Mouse (Mus musculus): Measurements from ENCODE around the gene Fer. TPM values are rescaled to one million over a fixed set of nuclear protein-coding genes. Genes with fewer than 3 reads are reported as not detected.

Fer gene
- polyA plus RNA-seq, 1 experiment = 0.56 TPM

- WGBS = 88% methylated on average over 3 of the region's 3 CpGs
- H3K4me3 ChIP-seq (ENCODE audit: extremely low read depth, insufficient read depth, insufficient read length) = no peak overlapping the region
- no peak for DNase-seq (ENCODE audit: low read depth in 1 of 2, low spot score in 2 of 2)
- no peak overlapping the region for H3K27ac ChIP-seq (ENCODE audit: insufficient read depth, low read length)
- TF ChIP-seq POLR2A (IDR thresholded peaks at IDR 0.05; ENCODE audit: low read depth, low read length) (no peak), CTCF (IDR thresholded peaks at IDR 0.05; ENCODE audit: extremely low read depth, insufficient read depth, insufficient read length, insufficient replicate concordance) (no peak)
- no peaks in the 10 kb centered on the region for H3K27me3 ChIP-seq (ENCODE audit: control insufficient read depth, insufficient read depth, low read length)
- H3K36me3 ChIP-seq (ENCODE audit: control insufficient read depth, insufficient read depth, low read length) = no peaks in the 10 kb centered on the region
- H3K4me1 ChIP-seq (ENCODE audit: control insufficient read depth, insufficient read depth, insufficient read length) = no peaks in the 10 kb centered on the region
Measured at GRCm38 (mm10) chr17:64123732-64124131, 260.9 kb downstream of the Fer start.

- 93% methylated on average over 5 of the region's 5 CpGs for WGBS
- Histone ChIP-seq H3K4me1 (ENCODE audit: control insufficient read depth, insufficient read depth, insufficient read length) (no peaks in the 10 kb centered on the region), H3K36me3 (ENCODE audit: control insufficient read depth, insufficient read depth, low read length) (no peaks in the 10 kb centered on the region), H3K27ac (ENCODE audit: insufficient read depth, low read length) (no peak overlapping the region), H3K27me3 (ENCODE audit: control insufficient read depth, insufficient read depth, low read length) (no peaks in the 10 kb centered on the region), H3K4me3 (ENCODE audit: extremely low read depth, insufficient read depth, insufficient read length) (no peak overlapping the region)
- DNase-seq (ENCODE audit: low read depth in 1 of 2, low spot score in 2 of 2) = no peak
- TF ChIP-seq CTCF (IDR thresholded peaks at IDR 0.05; ENCODE audit: extremely low read depth, insufficient read depth, insufficient read length, insufficient replicate concordance) (no peak), POLR2A (IDR thresholded peaks at IDR 0.05; ENCODE audit: low read depth, low read length) (no peak)
Measured at GRCm38 (mm10) chr17:64126904-64127303, 264.0 kb downstream of the Fer start.

- no peak overlapping the region for H3K27ac ChIP-seq (ENCODE audit: insufficient read depth, low read length)
- no peak for DNase-seq (ENCODE audit: low read depth in 1 of 2, low spot score in 2 of 2)
- 76% methylated on average over 2 of the region's 2 CpGs for WGBS
Measured at GRCm38 (mm10) chr17:64129750-64130149, 266.9 kb downstream of the Fer start.

GRCm38 (mm10) chr17:64130356-64130755, 267.5 kb downstream of the Fer start:
- TF ChIP-seq CTCF (IDR thresholded peaks at IDR 0.05; ENCODE audit: extremely low read depth, insufficient read depth, insufficient read length, insufficient replicate concordance) (no peak), POLR2A (IDR thresholded peaks at IDR 0.05; ENCODE audit: low read depth, low read length) (no peak)

More at GRCm38 (mm10) chr17:64129750-64130149, 266.9 kb downstream of the Fer start:
- TF ChIP-seq CTCF (IDR thresholded peaks at IDR 0.05; ENCODE audit: extremely low read depth, insufficient read depth, insufficient read length, insufficient replicate concordance) (no peak), POLR2A (IDR thresholded peaks at IDR 0.05; ENCODE audit: low read depth, low read length) (no peak)
- Histone ChIP-seq H3K36me3 (ENCODE audit: control insufficient read depth, insufficient read depth, low read length) (no peaks in the 10 kb centered on the region), H3K4me3 (ENCODE audit: extremely low read depth, insufficient read depth, insufficient read length) (no peak overlapping the region), H3K27me3 (ENCODE audit: control insufficient read depth, insufficient read depth, low read length) (no peaks in the 10 kb centered on the region), H3K4me1 (ENCODE audit: control insufficient read depth, insufficient read depth, insufficient read length) (no peaks in the 10 kb centered on the region)

GRCm38 (mm10) chr17:64132183-64132582, 269.3 kb downstream of the Fer start:
- WGBS = 89% methylated on average over 6 of the region's 6 CpGs
- no peak for TF ChIP-seq POLR2A (IDR thresholded peaks at IDR 0.05; ENCODE audit: low read depth, low read length)
- TF ChIP-seq CTCF (IDR thresholded peaks at IDR 0.05; ENCODE audit: extremely low read depth, insufficient read depth, insufficient read length, insufficient replicate concordance) = no peak

More at GRCm38 (mm10) chr17:64130356-64130755, 267.5 kb downstream of the Fer start:
- no peak overlapping the region for H3K4me3 ChIP-seq (ENCODE audit: extremely low read depth, insufficient read depth, insufficient read length)
- no peaks in the 10 kb centered on the region for H3K27me3 ChIP-seq (ENCODE audit: control insufficient read depth, insufficient read depth, low read length)
- H3K4me1 ChIP-seq (ENCODE audit: control insufficient read depth, insufficient read depth, insufficient read length) = no peaks in the 10 kb centered on the region
- no peaks in the 10 kb centered on the region for H3K36me3 ChIP-seq (ENCODE audit: control insufficient read depth, insufficient read depth, low read length)
- no peak for DNase-seq (ENCODE audit: low read depth in 1 of 2, low spot score in 2 of 2)
- no peak overlapping the region for H3K27ac ChIP-seq (ENCODE audit: insufficient read depth, low read length)
- WGBS = 55% methylated on average over 3 of the region's 3 CpGs

GRCm38 (mm10) chr17:64135941-64136650, 273.2 kb downstream of the Fer start:
- Histone ChIP-seq H3K36me3 (ENCODE audit: control insufficient read depth, insufficient read depth, low read length) (no peaks in the 10 kb centered on the region), H3K27me3 (ENCODE audit: control insufficient read depth, insufficient read depth, low read length) (no peaks in the 10 kb centered on the region), H3K4me1 (ENCODE audit: control insufficient read depth, insufficient read depth, insufficient read length) (no peaks in the 10 kb centered on the region), H3K27ac (ENCODE audit: insufficient read depth, low read length) (no peak overlapping the region), H3K4me3 (ENCODE audit: extremely low read depth, insufficient read depth, insufficient read length) (no peak overlapping the region)
- TF ChIP-seq POLR2A (IDR thresholded peaks at IDR 0.05; ENCODE audit: low read depth, low read length) (no peak), CTCF (IDR thresholded peaks at IDR 0.05; ENCODE audit: extremely low read depth, insufficient read depth, insufficient read length, insufficient replicate concordance) (no peak)
- WGBS = 90% methylated on average over 8 of the region's 8 CpGs
- no peak for DNase-seq (ENCODE audit: low read depth in 1 of 2, low spot score in 2 of 2)

More at GRCm38 (mm10) chr17:64132183-64132582, 269.3 kb downstream of the Fer start:
- Histone ChIP-seq H3K36me3 (ENCODE audit: control insufficient read depth, insufficient read depth, low read length) (no peaks in the 10 kb centered on the region), H3K4me1 (ENCODE audit: control insufficient read depth, insufficient read depth, insufficient read length) (no peaks in the 10 kb centered on the region), H3K4me3 (ENCODE audit: extremely low read depth, insufficient read depth, insufficient read length) (no peak overlapping the region), H3K27ac (ENCODE audit: insufficient read depth, low read length) (no peak overlapping the region), H3K27me3 (ENCODE audit: control insufficient read depth, insufficient read depth, low read length) (no peaks in the 10 kb centered on the region)
- DNase-seq (ENCODE audit: low read depth in 1 of 2, low spot score in 2 of 2) = no peak

Measured in spleen, adult 2 months (tissue).